Mouse (Mus musculus): ENCODE measurements around the gene Fam57b. TPM values are rescaled to one million over a fixed set of nuclear protein-coding genes. Genes with fewer than 3 reads are reported as not detected.

The Fam57b gene
- 27.0 and 30.0 TPM in 2 replicates for polyA plus RNA-seq (2015; fragmentation: Nextera tagmentation; extraction: Ambion mirVana)

GRCm38 (mm10) chr7:126797411-126798126 lies at the start of gene Fam57b:
Gene Fam57b, plus strand, starts transcription at chr7:126797668.
- Histone ChIP-seq H3K9me3 (replicated peaks) (no peaks in the 10 kb centered on the region), H3K4me3 (peak within 1 kb of the TSS; percentile 76), H3K27me3 (no peaks in the 10 kb centered on the region), H3K27ac (peak within 1 kb of the TSS; percentile 88), H3K36me3 (ENCODE audit: poor library complexity, severe bottlenecking) (peaks cover 44% of the 10 kb centered on the region), H3K4me2 (peak within 1 kb of the TSS; percentile 88), H3K9ac (peak within 1 kb of the TSS; percentile 89), H3K4me1 (peaks cover 46% of the 10 kb centered on the region)
- no peak for ATAC-seq
- WGBS, result 27% methylated on average over 19 of the region's 21 CpGs

- no peak overlapping the region for H3K4me3 ChIP-seq
- 81% methylated on average over 7 of the region's 7 CpGs for WGBS
- no peaks in the 10 kb centered on the region for H3K4me1 ChIP-seq
- no peak for ATAC-seq
- no peaks in the 10 kb centered on the region for H3K9me3 ChIP-seq (replicated peaks)
- H3K36me3 ChIP-seq (ENCODE audit: poor library complexity, severe bottlenecking), result no peaks in the 10 kb centered on the region
- no peak overlapping the region for H3K27ac ChIP-seq
- no peak overlapping the region for H3K9ac ChIP-seq
- no peak overlapping the region for H3K4me2 ChIP-seq
- no peaks in the 10 kb centered on the region for H3K27me3 ChIP-seq
Observed at GRCm38 (mm10) chr7:126748824-126749223, 48.6 kb upstream of the Fam57b start.

- no peak overlapping the region for H3K4me3 ChIP-seq
- H3K9me3 ChIP-seq (replicated peaks), result no peaks in the 10 kb centered on the region
- no peak overlapping the region for H3K4me2 ChIP-seq
- H3K9ac ChIP-seq, result no peak overlapping the region
- no peaks in the 10 kb centered on the region for H3K4me1 ChIP-seq
- H3K27me3 ChIP-seq, result no peaks in the 10 kb centered on the region
- H3K36me3 ChIP-seq (ENCODE audit: poor library complexity, severe bottlenecking), result no peaks in the 10 kb centered on the region
- 95% methylated on average over 17 of the region's 17 CpGs for WGBS
- no peak overlapping the region for H3K27ac ChIP-seq
- ATAC-seq, result no peak
Observed at GRCm38 (mm10) chr7:126749582-126750343, 47.7 kb upstream of the Fam57b start.

- H3K9ac ChIP-seq, result 0 out of 2 replicates have a peak overlapping the region, but pooled peaks have one; percentile 5
- H3K4me3 ChIP-seq, result no peak overlapping the region
- H3K4me2 ChIP-seq, result 0 out of 2 replicates have a peak overlapping the region, but pooled peaks have one; percentile 20
- no peaks in the 10 kb centered on the region for H3K36me3 ChIP-seq (ENCODE audit: poor library complexity, severe bottlenecking)
- WGBS, result 1% methylated on average over 9 of the region's 9 CpGs
- peak; percentile 67 for ATAC-seq
- H3K27ac ChIP-seq, result no peak overlapping the region
- H3K27me3 ChIP-seq, result no peaks in the 10 kb centered on the region
- H3K9me3 ChIP-seq (replicated peaks), result no peaks in the 10 kb centered on the region
- H3K4me1 ChIP-seq, result peaks cover 5% of the 10 kb centered on the region
Observed at GRCm38 (mm10) chr7:126754866-126755265, 42.6 kb upstream of the Fam57b start.

- Histone ChIP-seq H3K4me2 (no peak overlapping the region), H3K36me3 (ENCODE audit: poor library complexity, severe bottlenecking) (peaks cover 18% of the 10 kb centered on the region), H3K4me3 (no peak overlapping the region), H3K27ac (no peak overlapping the region), H3K27me3 (no peaks in the 10 kb centered on the region), H3K9me3 (replicated peaks) (no peaks in the 10 kb centered on the region), H3K9ac (no peak overlapping the region), H3K4me1 (peaks cover 38% of the 10 kb centered on the region)
- WGBS, result 62% methylated on average over 7 of the region's 7 CpGs
- peak; percentile 8; the same call in 1 of the 2 replicates for ATAC-seq
Observed at GRCm38 (mm10) chr7:126758539-126758938, 38.9 kb upstream of the Fam57b start.

- Histone ChIP-seq H3K9me3 (replicated peaks) (no peaks in the 10 kb centered on the region), H3K4me3 (peak within 1 kb of the TSS; percentile 81), H3K27ac (peak within 1 kb of the TSS; percentile 89), H3K4me2 (peak within 1 kb of the TSS; percentile 93), H3K36me3 (ENCODE audit: poor library complexity, severe bottlenecking) (peaks cover 24% of the 10 kb centered on the region), H3K27me3 (no peaks in the 10 kb centered on the region), H3K4me1 (peaks cover 38% of the 10 kb centered on the region), H3K9ac (peak within 1 kb of the TSS; percentile 90)
- under 1% methylated on average over 24 of the region's 38 CpGs for WGBS
- peak; percentile 70 for ATAC-seq
Observed at GRCm38 (mm10) chr7:126759050-126759671, 38.3 kb upstream of the Fam57b start, which contains the start of gene Mapk3. Gene Mapk3, plus strand, starts transcription at chr7:126759601.

- Histone ChIP-seq H3K9me3 (replicated peaks) (no peaks in the 10 kb centered on the region), H3K36me3 (ENCODE audit: poor library complexity, severe bottlenecking) (peaks cover 31% of the 10 kb centered on the region), H3K27me3 (no peaks in the 10 kb centered on the region), H3K9ac (peak overlapping the region; percentile 90), H3K4me1 (peaks cover 38% of the 10 kb centered on the region), H3K4me2 (peak overlapping the region; percentile 93), H3K27ac (peak overlapping the region; percentile 89), H3K4me3 (peak overlapping the region; percentile 81)
- peak; percentile 61 for ATAC-seq
- WGBS, result under 1% methylated on average over 22 of the region's 24 CpGs
Observed at GRCm38 (mm10) chr7:126759672-126760390, 37.6 kb upstream of the Fam57b start.

- peaks cover 36% of the 10 kb centered on the region for H3K36me3 ChIP-seq (ENCODE audit: poor library complexity, severe bottlenecking)
- peak overlapping the region; percentile 81 for H3K4me3 ChIP-seq
- WGBS, result 27% methylated on average over 3 of the region's 3 CpGs
- no peaks in the 10 kb centered on the region for H3K9me3 ChIP-seq (replicated peaks)
- peaks cover 34% of the 10 kb centered on the region for H3K4me1 ChIP-seq
- peak; percentile 5; the same call in 1 of the 2 replicates for ATAC-seq
- peak overlapping the region; percentile 93 for H3K4me2 ChIP-seq
- peak overlapping the region; percentile 90 for H3K9ac ChIP-seq
- H3K27me3 ChIP-seq, result no peaks in the 10 kb centered on the region
- peak overlapping the region; percentile 89 for H3K27ac ChIP-seq
Observed at GRCm38 (mm10) chr7:126760391-126760802, 37.1 kb upstream of the Fam57b start.

- no peaks in the 10 kb centered on the region for H3K9me3 ChIP-seq (replicated peaks)
- H3K4me2 ChIP-seq, result peak overlapping the region; percentile 93
- H3K4me3 ChIP-seq, result peak overlapping the region; percentile 81
- H3K27me3 ChIP-seq, result no peaks in the 10 kb centered on the region
- H3K36me3 ChIP-seq (ENCODE audit: poor library complexity, severe bottlenecking), result peaks cover 42% of the 10 kb centered on the region
- peak overlapping the region; percentile 90 for H3K9ac ChIP-seq
- WGBS, result 78% methylated on average over 4 of the region's 4 CpGs
- no peak for ATAC-seq
- H3K4me1 ChIP-seq, result peaks cover 34% of the 10 kb centered on the region
- H3K27ac ChIP-seq, result peak overlapping the region; percentile 89; the same call in 1 of the 2 replicates
Observed at GRCm38 (mm10) chr7:126760956-126761355, 36.5 kb upstream of the Fam57b start.

GRCm38 (mm10) chr7:126761529-126762067 lies 35.9 kb upstream of the Fam57b start:
- no peak for ATAC-seq
- Histone ChIP-seq H3K36me3 (ENCODE audit: poor library complexity, severe bottlenecking) (peaks cover 48% of the 10 kb centered on the region), H3K9ac (peak overlapping the region; percentile 90; the same call in 1 of the 2 replicates), H3K27ac (peak overlapping the region; percentile 65), H3K27me3 (no peaks in the 10 kb centered on the region), H3K4me1 (peaks cover 34% of the 10 kb centered on the region), H3K9me3 (replicated peaks) (no peaks in the 10 kb centered on the region), H3K4me3 (0 out of 2 replicates have a peak overlapping the region, but pooled peaks have one; percentile 81), H3K4me2 (peak overlapping the region; percentile 93)
- WGBS, result 84% methylated on average over 6 of the region's 6 CpGs

- Histone ChIP-seq H3K4me3 (peak overlapping the region; percentile 10; the same call in 1 of the 2 replicates), H3K36me3 (ENCODE audit: poor library complexity, severe bottlenecking) (peaks cover 58% of the 10 kb centered on the region), H3K27ac (peak overlapping the region; percentile 65), H3K9ac (peak overlapping the region; percentile 43; the same call in 1 of the 2 replicates), H3K27me3 (no peaks in the 10 kb centered on the region), H3K4me2 (peak overlapping the region; percentile 41), H3K4me1 (peaks cover 34% of the 10 kb centered on the region), H3K9me3 (replicated peaks) (no peaks in the 10 kb centered on the region)
- no peak for ATAC-seq
- 69% methylated on average over 17 of the region's 17 CpGs for WGBS
Observed at GRCm38 (mm10) chr7:126762471-126763008, 34.9 kb upstream of the Fam57b start.
